Mouse (Mus musculus) testis, postnatal 14 days (tissue): ENCODE measurements around the gene Cadm2.

Source experiments
- DNase-seq: peaks from one replicate; pipeline ENCODE4 v3.0.0; 2021; ENCODE audit warnings: low spot score

Cadm2 gene

GRCm38 (mm10) chr16:67124811-67125210 lies 495.9 kb downstream of the Cadm2 start:
- no peak for DNase-seq

GRCm38 (mm10) chr16:67122532-67122931 lies 498.2 kb downstream of the Cadm2 start:
- no peak for DNase-seq

GRCm38 (mm10) chr16:67121781-67122180 lies 498.9 kb downstream of the Cadm2 start:
- no peak for DNase-seq

GRCm38 (mm10) chr16:67106478-67107061 lies 514.1 kb downstream of the Cadm2 start:
- DNase-seq, result no peak

- DNase-seq, result no peak
Measured at GRCm38 (mm10) chr16:67096706-67097105, 524.0 kb downstream of the Cadm2 start.

- no peak for DNase-seq
Measured at GRCm38 (mm10) chr16:67095916-67096315, 524.8 kb downstream of the Cadm2 start.

GRCm38 (mm10) chr16:67089747-67090146 lies 531.0 kb downstream of the Cadm2 start:
- no peak for DNase-seq

GRCm38 (mm10) chr16:67079318-67079717 lies 541.4 kb downstream of the Cadm2 start:
- DNase-seq, result no peak

- DNase-seq, result no peak
Measured at GRCm38 (mm10) chr16:67076169-67076895, 544.4 kb downstream of the Cadm2 start.

GRCm38 (mm10) chr16:67068461-67068860 lies 552.2 kb downstream of the Cadm2 start:
- no peak for DNase-seq

GRCm38 (mm10) chr16:67030918-67031317 lies 589.8 kb downstream of the Cadm2 start:
- DNase-seq, result no peak

- DNase-seq, result no peak
Measured at GRCm38 (mm10) chr16:67019856-67020255, 600.9 kb downstream of the Cadm2 start.

GRCm38 (mm10) chr16:67017710-67018109 lies 603.0 kb downstream of the Cadm2 start:
- no peak for DNase-seq

GRCm38 (mm10) chr16:67003161-67003560 lies 617.5 kb downstream of the Cadm2 start:
- no peak for DNase-seq

- DNase-seq, result no peak
Measured at GRCm38 (mm10) chr16:67001707-67002106, 619.0 kb downstream of the Cadm2 start.

GRCm38 (mm10) chr16:66997461-66997860 lies 623.2 kb downstream of the Cadm2 start:
- DNase-seq, result no peak

GRCm38 (mm10) chr16:66987741-66988140 lies 633.0 kb downstream of the Cadm2 start:
- no peak for DNase-seq

GRCm38 (mm10) chr16:66986879-66987278 lies 633.8 kb downstream of the Cadm2 start:
- DNase-seq, result no peak

GRCm38 (mm10) chr16:66970912-66971311 lies 649.8 kb downstream of the Cadm2 start:
- no peak for DNase-seq

- no peak for DNase-seq
Measured at GRCm38 (mm10) chr16:66969520-66970144, 651.1 kb downstream of the Cadm2 start.

- no peak for DNase-seq
Measured at GRCm38 (mm10) chr16:66968336-66968735, 652.4 kb downstream of the Cadm2 start.

GRCm38 (mm10) chr16:66967686-66968085 lies 653.0 kb downstream of the Cadm2 start:
- no peak for DNase-seq

GRCm38 (mm10) chr16:66959146-66959545 lies 661.6 kb downstream of the Cadm2 start:
- DNase-seq, result no peak
